Mouse (Mus musculus) erythroblast, embryonic 14.5 days (primary cell): ENCODE data around the gene Sirt4.

Experiments
- GATA1 ChIP-seq: IDR thresholded peaks from 2 replicates; pipeline ENCODE4 v1.6.1; 2012; ENCODE audit warnings: low read length, inconsistent platforms, mixed read lengths
- TAL1 ChIP-seq: IDR thresholded peaks from 3 replicates; pipeline ENCODE4 v1.6.1; 2012; ENCODE audit warnings: low read length, inconsistent platforms, mixed read lengths

DNA sequence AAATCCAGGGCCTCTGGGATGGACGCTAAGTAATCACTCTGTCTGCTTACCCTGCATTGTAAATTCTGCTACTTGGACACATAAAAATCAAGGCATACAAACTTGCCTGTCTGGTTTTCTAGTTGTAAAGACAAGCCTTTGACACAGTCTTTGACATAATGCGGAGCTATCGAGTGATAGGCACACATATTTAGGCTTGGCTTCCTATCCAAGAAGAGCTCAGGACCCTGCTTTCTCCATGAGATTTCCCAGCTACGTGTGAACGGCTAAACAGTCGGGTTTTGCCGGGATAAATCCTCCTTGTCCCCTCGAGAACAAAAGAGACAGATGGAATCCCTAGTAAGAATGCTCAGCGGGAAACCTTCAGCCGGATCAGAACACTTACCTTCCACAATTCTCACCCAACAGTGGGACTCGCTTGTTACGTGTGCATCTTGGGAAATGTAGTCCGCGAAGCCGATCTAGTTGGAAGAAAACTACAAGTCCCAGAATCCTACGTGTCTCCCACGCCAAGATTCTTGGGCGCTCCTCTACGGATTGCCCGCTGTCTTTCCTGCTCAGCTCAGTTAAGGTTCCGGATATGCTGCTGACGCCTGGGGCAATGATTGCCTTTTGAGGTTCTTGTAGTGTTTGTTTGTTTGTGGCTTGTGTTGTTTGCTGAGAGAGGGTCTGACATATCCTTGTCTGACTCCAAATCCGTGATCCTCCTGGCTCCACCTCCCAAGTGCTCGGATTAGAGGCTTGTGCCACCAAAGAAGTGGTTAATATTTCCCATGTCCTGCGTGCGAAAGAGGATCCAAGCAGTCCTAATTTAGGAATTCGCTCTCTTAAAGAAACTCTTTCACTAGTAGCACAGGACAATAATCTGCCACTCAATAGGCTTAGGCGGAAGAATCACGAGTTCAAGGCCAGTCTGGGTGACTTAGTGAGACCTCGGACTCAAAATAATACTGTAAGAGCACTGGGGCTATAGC, at the start of gene Sirt4:
- TF ChIP-seq GATA1 (no peak), TAL1 (no peak)
